Mouse (Mus musculus) spleen, adult 18-20 months (tissue): ENCODE data around the gene Mbd3l1.

Source experiments
- DNase-seq, 2 experiments: peaks; one replicate each; pipeline ENCODE4 v3.0.0; 2022; ENCODE audit warnings: mixed read lengths in 2 of 2

The Mbd3l1 gene

DNA sequence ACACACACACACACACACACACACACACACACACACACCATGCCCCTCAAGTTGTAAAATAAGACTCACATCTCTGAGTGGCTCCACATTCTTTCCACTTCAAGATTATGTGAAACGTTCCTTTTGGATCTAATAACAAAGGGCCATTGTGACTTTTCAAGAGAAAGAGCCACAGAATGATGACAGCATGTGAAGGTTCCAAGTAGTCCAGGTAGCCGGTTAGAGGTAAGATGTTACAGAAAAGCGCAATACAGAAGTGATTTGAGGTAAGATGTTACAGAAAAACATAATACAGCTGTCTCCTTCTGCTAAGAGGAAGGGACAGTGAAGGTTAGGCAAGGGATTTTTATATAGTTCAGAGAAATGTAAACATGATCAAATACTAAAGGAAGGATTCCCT, at the start of gene Mbd3l1, which contains the start of gene Zfp558:
Mbd3l1 (plus strand) TSS at position 192 of the 400 bp plus-strand sequence.
Zfp558 (minus strand) TSS at position 101 of the 400 bp plus-strand sequence.
- no peak for DNase-seq

GRCm38 (mm10) chr9:18430354-18430753, 47.8 kb upstream of the Mbd3l1 start, which contains the start of gene Mbd3l2:
Gene Mbd3l2, plus strand, starts transcription at chr9:18430654.
- DNase-seq, result no peak

GRCm38 (mm10) chr9:18431687-18432086, 46.5 kb upstream of the Mbd3l1 start:
- DNase-seq, result no peak

DNA sequence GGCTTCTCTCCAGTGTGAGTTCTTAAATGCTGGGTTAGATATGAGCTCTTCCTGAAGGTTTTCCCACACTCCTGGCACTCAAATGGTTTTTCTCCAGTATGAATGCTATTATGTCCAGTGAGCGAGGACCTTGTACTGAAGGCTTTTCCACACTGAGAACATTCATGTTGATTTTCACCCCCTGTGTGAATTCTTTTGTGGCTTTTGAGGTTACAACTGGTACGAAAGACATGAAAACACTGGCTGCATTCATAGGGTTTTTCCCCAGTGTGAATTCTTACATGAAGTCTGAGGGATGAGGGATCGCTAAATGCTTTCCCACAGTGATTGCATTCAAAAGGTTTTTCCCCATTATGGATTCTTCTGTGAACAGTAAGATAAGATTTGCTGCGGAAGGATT, 21.6 kb upstream of the Mbd3l1 start:
- no peak for DNase-seq

- no peak for DNase-seq
Measured at GRCm38 (mm10) chr9:18467350-18467749, 10.8 kb upstream of the Mbd3l1 start.

- DNase-seq, result no peak
Measured at GRCm38 (mm10) chr9:18468005-18468404, 10.2 kb upstream of the Mbd3l1 start.

DNA sequence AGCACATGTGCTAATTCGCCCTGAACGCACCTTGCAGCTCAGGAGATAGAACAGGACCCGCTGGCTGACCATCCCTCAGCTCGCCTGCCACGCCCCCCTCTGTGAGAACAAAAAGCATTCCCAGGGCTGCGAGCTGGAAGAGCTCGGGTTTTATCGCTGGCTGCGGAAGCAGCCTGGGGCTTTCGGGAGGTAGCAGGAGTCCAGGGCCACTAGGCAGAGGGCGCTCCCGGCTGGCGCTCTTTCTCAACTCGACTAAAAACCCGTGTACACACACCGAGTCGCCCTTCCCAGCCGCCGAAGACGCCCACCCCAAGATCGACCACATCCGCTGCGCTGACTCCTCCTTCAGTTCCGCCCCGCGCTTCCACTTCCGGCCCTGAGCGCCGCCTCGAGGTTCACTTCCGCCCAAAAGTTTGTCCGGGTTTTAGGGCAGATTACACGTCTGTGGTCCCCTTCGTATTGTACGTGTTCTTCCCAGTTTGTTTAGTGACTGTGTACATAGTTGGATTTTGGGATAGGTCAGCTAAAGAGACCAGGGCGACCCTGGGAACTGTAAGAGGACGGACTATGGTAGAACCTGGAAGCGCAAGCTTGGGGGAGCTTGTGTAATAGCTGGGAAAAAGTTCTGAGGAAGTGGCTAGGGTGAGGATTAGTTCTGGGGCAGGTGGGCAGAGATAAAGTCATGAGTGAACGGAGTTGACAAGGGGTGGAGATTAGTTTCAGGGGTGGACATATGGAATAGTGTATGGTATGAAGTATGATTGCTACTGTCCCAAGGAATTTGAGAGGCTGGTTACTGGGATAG, 4.6 kb upstream of the Mbd3l1 start:
- peak; percentile 49 to 58 for DNase-seq

- DNase-seq, result no peak
Measured at GRCm38 (mm10) chr9:18508098-18508497, 29.9 kb downstream of the Mbd3l1 start.
